Mouse (Mus musculus) pancreas, adult 10 weeks (tissue): ENCODE data around the gene Slc30a3. TPM values are rescaled to one million over a fixed set of nuclear protein-coding genes. Genes with fewer than 3 reads are reported as not detected.

Experiments used
- polyA plus RNA-seq: library from polyadenylated mRNA; stranded (reverse); fragments of 350-450 nt; fragmentation: Illumina TruSeq; extraction: RNeasy Lipid Tissue Mini Kit (QIAGEN cat#74804); gene quantifications from one replicate; pipeline ENCODE4 v1.2.3, GENCODE M21; 2015; ENCODE audit warnings: low read depth, low replicate concordance; ENCODE audit not compliant: insufficient read depth

The Slc30a3 gene
- not detected for polyA plus RNA-seq

GRCm38 (mm10) chr5:31108000-31108490 lies at the start of gene Slc30a3:
Gene Slc30a3, minus strand, starts transcription at chr5:31108237.

DNA sequence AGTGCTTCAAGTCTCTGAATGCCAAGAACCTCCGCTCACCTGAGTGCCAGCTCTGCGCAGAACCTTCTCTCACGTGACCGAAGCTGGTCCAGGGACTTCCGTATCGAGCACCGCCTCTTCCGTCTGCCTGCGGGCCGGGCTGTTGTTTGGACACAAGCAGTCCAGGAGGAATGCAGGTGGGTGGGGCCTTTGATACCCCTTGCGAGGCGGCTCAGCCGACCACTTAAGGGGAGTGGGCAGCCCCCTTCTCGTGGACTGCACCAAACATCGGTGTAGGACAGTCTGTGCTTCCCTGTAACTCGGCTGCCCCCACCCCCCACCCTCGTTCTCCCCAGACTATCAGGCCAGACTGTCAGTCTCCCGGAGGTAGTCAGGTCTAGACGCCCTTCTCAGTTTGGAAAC lies 46.1 kb upstream of the Slc30a3 start, which contains the start of gene Mpv17:
Mpv17 (minus strand) TSS at position 100 of the 402 bp plus-strand sequence.

GRCm38 (mm10) chr5:31138241-31138967 lies 30.4 kb upstream of the Slc30a3 start, which contains the start of gene Ucn:
Gene Ucn, minus strand, starts transcription at chr5:31138829.

DNA sequence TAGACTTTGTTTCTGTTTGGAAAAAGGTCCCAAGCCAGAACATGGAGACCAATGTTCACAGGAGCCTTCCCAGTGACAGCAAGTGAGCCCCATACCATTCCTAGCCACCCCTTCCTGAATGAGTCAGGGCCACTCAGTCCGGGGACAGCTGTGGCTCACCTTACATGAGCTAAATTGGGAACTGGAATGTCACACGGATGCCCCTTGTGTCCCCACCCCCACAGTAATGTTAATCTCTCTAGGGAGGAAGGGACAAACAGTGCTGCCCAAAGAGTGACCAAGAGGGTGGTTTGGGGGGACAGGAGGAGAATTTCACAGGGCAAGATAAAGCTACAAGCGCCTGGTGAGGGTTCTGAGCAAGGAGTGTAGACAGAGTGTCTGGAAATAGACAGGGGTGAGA lies 8.3 kb upstream of the Slc30a3 start, which contains the start of gene Trim54:
Trim54 (plus strand) TSS at position 359 of the 400 bp plus-strand sequence.

DNA sequence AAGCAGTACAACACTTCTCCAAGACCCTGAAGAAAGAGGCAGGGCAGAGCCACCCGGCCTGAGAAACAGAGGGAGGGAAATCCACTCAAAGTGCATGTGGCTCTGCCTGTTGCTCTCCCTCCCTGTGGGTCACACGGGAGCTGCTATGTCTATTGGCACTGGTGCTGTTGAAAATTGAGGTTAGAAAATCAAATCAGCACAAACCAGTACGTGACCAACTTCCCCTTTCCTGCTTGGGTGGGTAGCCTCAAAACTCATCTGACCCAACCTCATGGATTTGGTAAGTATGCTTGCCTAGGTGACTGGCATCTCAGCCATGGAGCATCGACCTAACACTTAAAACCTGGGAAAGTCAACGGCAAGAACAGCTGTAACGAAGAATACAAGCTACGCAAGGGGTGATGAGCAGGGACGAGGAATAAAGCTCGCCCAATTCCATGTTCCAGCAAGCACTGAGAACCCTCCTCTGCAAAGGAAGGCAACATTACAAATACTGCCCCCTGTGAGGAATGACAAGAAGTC lies 2.2 kb downstream of the Slc30a3 start, which contains the start of gene Dnajc5g:
Dnajc5g (plus strand) TSS at position 472 of the 522 bp plus-strand sequence.

DNA sequence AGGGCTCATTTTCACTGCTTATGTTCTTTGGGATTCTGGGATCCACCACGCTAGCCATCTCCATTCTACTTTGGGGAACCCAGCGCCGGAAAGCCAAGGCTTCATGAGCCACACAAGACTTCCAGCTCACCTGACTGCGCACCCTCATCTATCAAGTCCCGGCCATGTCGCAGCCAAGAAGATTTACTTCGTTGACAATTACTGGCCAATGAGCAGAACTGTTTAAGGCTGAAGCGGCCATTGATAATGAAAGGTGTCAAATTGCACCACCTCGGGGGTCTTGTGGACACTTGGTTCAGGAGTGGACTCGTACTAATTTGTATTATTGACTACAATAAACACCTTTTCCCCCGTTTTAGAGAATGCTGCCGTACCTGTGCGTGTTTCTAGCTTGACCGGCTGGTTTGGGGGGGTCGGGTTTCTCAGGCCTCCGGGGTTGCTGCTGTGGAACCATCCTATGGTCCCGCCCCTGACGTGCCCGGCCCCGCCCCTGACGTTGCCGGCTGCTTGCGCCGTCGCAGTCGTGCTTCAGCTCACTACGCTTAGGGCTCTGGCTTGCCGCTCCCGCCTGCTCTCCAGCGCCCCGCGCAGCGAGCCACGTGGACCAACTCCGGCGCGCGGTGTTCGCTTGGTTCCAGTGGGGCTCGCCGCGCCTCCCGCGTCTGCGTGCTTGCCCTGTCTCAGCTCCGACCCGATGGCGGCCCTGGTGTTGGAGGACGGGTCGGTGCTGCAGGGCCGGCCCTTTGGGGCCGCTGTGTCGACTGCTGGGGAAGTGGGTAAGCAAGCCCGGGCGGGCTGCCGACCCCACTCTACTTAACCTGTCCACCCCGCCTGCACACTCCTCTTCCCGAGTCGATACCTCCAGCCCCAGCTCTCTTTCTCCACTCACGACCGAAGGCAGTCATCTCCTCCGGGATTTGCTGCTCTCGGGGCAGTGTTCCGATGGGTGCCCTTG lies 53.5 kb downstream of the Slc30a3 start, which contains the start of gene Cad:
Cad (plus strand) TSS at position 520 of the 955 bp plus-strand sequence.

DNA sequence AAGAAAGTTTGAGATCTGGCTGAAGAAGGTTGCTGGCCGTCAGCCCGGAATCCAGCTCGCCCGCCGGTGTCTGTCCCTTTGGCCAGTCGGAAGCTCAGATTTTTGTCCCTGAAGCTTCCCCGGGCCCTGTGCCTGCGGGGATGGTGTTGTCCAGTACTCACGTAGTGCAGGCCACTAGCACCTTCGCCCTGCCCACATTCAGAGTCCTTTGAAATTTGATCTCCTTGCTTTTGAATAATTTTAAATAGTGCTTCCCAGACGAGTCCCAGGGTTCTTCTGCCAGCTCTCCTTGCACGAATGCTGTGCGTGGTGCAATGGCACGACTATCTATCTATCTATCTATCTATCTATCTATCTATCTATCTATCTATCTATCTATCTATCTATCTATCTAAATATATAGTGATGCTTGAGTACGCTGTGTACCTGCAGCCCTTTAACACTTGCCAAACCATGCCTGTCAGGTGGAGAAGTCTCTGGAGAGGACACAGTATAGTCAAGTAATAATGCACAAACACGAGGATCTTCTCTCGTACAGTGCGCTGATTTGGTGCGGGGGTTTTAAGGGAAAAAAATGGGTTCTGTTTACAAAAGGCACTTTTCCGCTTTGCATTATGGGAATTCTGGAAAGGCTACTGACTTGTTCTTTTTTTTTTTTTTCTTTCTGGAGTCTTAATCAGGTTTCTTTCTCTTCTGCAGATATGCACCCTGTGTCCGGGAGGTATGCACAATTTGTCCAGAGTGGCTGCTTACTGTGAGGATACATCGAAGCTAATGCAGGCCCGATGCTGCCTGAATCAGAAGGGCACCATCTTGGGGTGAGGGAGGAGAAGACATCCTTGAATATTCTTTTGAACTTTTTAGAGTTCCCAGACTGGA lies 59.0 kb downstream of the Slc30a3 start, which contains the start of gene Slc5a6:
Slc5a6 (minus strand) TSS at position 162 of the 879 bp plus-strand sequence.

GRCm38 (mm10) chr5:31047848-31048762 lies 59.9 kb downstream of the Slc30a3 start, which contains the start of gene Atraid:
Gene Atraid, plus strand, starts transcription at chr5:31048312.

Other genes with a start within 250 kb of the Slc30a3 start
- gene Tmem214, start 240.2 kb downstream of the Slc30a3 start, polyA plus RNA-seq = 66.6 TPM
- gene Agbl5, start 219.5 kb downstream of the Slc30a3 start, polyA plus RNA-seq = 5.4 TPM
- 52.5 TPM for gene Ost4, start 200.4 kb downstream of the Slc30a3 start, polyA plus RNA-seq
- gene Emilin1, start 194.8 kb downstream of the Slc30a3 start, polyA plus RNA-seq = 16.0 TPM
- gene Khk, start 186.8 kb downstream of the Slc30a3 start, polyA plus RNA-seq = 15.5 TPM
- gene Cgref1, start 162.6 kb downstream of the Slc30a3 start, polyA plus RNA-seq = 3.9 TPM
- 80.6 TPM for gene Preb, start 147.9 kb downstream of the Slc30a3 start, polyA plus RNA-seq
- gene Tcf23, start 139.6 kb downstream of the Slc30a3 start, polyA plus RNA-seq = 0.31 TPM
- 39.3 TPM for gene Atraid, start 59.9 kb downstream of the Slc30a3 start, polyA plus RNA-seq
- 4.2 TPM for gene Slc5a6, start 59.3 kb downstream of the Slc30a3 start, polyA plus RNA-seq
- gene Cad, start 53.5 kb downstream of the Slc30a3 start, polyA plus RNA-seq = 11.6 TPM
- gene Dnajc5g, start 2.0 kb downstream of the Slc30a3 start, polyA plus RNA-seq = not detected
- not detected for gene Trim54, start 8.5 kb upstream of the Slc30a3 start, polyA plus RNA-seq
- not detected for gene Ucn, start 30.6 kb upstream of the Slc30a3 start, polyA plus RNA-seq
- gene Mpv17, start 46.0 kb upstream of the Slc30a3 start, polyA plus RNA-seq = 13.0 TPM
- gene Gm29609, start 71.7 kb upstream of the Slc30a3 start, polyA plus RNA-seq = 0.52 TPM
- gene Gtf3c2, start 71.9 kb upstream of the Slc30a3 start, polyA plus RNA-seq = 25.7 TPM
- gene Snx17, start 85.0 kb upstream of the Slc30a3 start, polyA plus RNA-seq = 15.2 TPM
- gene Eif2b4, start 85.2 kb upstream of the Slc30a3 start, polyA plus RNA-seq = 17.1 TPM
- gene Zfp513, start 94.1 kb upstream of the Slc30a3 start, polyA plus RNA-seq = 5.8 TPM
- gene Ppm1g, start 112.5 kb upstream of the Slc30a3 start, polyA plus RNA-seq = 12.2 TPM
- 26.8 TPM for gene Nrbp1, start 132.6 kb upstream of the Slc30a3 start, polyA plus RNA-seq
- gene Gm9970, start 133.0 kb upstream of the Slc30a3 start, polyA plus RNA-seq = not detected
- gene Krtcap3, start 143.5 kb upstream of the Slc30a3 start, polyA plus RNA-seq = 9.0 TPM
- 20.7 TPM for gene Ift172, start 182.9 kb upstream of the Slc30a3 start, polyA plus RNA-seq
- gene Fndc4, start 187.8 kb upstream of the Slc30a3 start, polyA plus RNA-seq = 2.1 TPM
- 1.1 TPM for gene Gckr, start 189.2 kb upstream of the Slc30a3 start, polyA plus RNA-seq